In the genomic region with DNA sequence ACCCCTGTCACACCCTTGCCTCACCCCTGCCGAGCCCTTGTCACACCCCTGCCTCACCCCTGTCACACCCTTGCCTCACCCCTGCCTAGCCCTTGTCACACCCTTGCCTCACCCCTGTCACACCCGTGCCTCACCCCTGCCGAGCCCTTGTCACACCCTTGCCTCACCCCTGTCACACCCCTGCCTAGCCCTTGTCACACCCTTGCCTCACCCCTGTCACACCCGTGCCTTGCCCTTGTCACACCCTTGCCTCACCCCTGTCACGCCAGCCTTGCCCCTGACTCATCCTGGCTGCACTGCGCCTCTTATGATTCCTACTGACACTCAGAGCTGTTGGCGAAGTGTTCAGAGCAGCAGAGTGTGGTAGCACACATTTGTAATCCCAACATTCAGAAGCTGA, we compare ENCODE assay signal across 18 mouse cellular contexts. TPM values are rescaled to one million over a fixed set of nuclear protein-coding genes. Genes with fewer than 3 reads are reported as not detected.
A peak's percentile ranks its signal among the peaks of the same experiment; 100 is the strongest.
DNase-seq lines count a peak whose midpoint lies in the region; ATAC-seq and TF ChIP-seq lines count a peak whose summit lies in the region.
"Had no signal": no experiment of that assay in that cellular context is flagged by ENCODE, and none has a peak within 500 bp of the region (broad histone marks: within the 10 kb centered on the region; RNA-seq: fewer than 3 reads in every experiment).

No protein-coding gene starts in this region.

- no peaks in the 10 kb centered on the region for H3K27me3 ChIP-seq in MEL (ENCODE audit: control insufficient read depth in 1 of 2, insufficient read depth in 2 of 2, low read length in 2 of 2)
- H3K27me3 ChIP-seq in liver, postnatal 0 days (ENCODE audit: insufficient read depth, low read length) = no peaks in the 10 kb centered on the region
- H3K27me3 ChIP-seq: forebrain, embryonic 12.5 days; hindbrain, embryonic 12.5 days; kidney, embryonic 15.5 days had no signal

- 0 out of 4 replicates have a peak, but pooled peaks of 1 of the 2 experiments have one; percentile 31 for TF ChIP-seq EP300 in MEL (IDR thresholded peaks at IDR 0.05; ENCODE audit: low read depth in 1 of 2, low read length in 2 of 2)
- TF ChIP-seq EP300 in liver, postnatal 0 days (IDR thresholded peaks at IDR 0.05; ENCODE audit: low read depth) = no peak

- 90% methylated on average over 7 of the region's 7 CpGs for WGBS in liver, postnatal 0 days (ENCODE audit: insufficient replicate concordance)

- TF ChIP-seq POLR2A in MEL (IDR thresholded peaks at IDR 0.05; ENCODE audit: control insufficient read depth in 1 of 2, insufficient read depth in 1 of 2, low read depth in 1 of 2, low read length in 2 of 2, poor library complexity in 1 of 2) = no peak

- H3K27ac ChIP-seq in MEL (ENCODE audit: control insufficient read depth, low read depth, low read length) = peak overlapping the region; percentile 17
- H3K27ac ChIP-seq in liver, postnatal 0 days (ENCODE audit: low read depth) = peak overlapping the region; percentile 34; the same call in 1 of the 2 replicates
- no peak overlapping the region for H3K27ac ChIP-seq in layer of hippocampus, adult 2 months
- H3K27ac ChIP-seq: forebrain, embryonic 12.5 days; hindbrain, embryonic 12.5 days; kidney, embryonic 15.5 days; macrophage had no signal

- no peaks in the 10 kb centered on the region for H3K79me2 ChIP-seq in MEL (ENCODE audit: control insufficient read depth, insufficient read depth, low read length, poor library complexity)

- H3K4me1 ChIP-seq in MEL (ENCODE audit: control insufficient read depth in 1 of 2, insufficient read depth in 2 of 2, low read length in 2 of 2) = peaks cover 7 to 11% of the 10 kb centered on the region in 2 experiments; a peak in 3 of 4 replicates
- no peaks in the 10 kb centered on the region; the same call in 1 of the 2 replicates for H3K4me1 ChIP-seq in liver, postnatal 0 days (ENCODE audit: insufficient read depth)
- H3K4me1 ChIP-seq: forebrain, embryonic 12.5 days; hindbrain, embryonic 12.5 days had no signal

- no peak for TF ChIP-seq RAD21 in MEL (IDR thresholded peaks at IDR 0.05; ENCODE audit: low read depth, low read length)

- intact Hi-C loops in gastrocnemius, postnatal 36 days (cut with DNase I) = no loop called here

- DNase-seq in MEL (ENCODE audit: low read depth, low spot score) = peak; percentile 30
- DNase-seq in liver = peak; percentile 11
- DNase-seq in liver, postnatal 0 days = no peak
- no peak for DNase-seq in testis, postnatal 14 days (ENCODE audit: low spot score)
- no peak for DNase-seq in gastrocnemius, postnatal 36 days
- no peak for DNase-seq in layer of hippocampus, adult 2 months (ENCODE audit: low spot score in 2 of 2)
- no peak for DNase-seq in left cerebral cortex, adult 8-10 months (ENCODE audit: low spot score in 2 of 2)
- DNase-seq: adrenal gland, postnatal 36 days; cerebellum, adult 11-12 months; cerebellum, postnatal 14 days; gastrocnemius, postnatal 25 days; midbrain, embryonic 14.5 days; thymus, adult 18-20 months had no signal

- H3K4me3 ChIP-seq in MEL (ENCODE audit: control insufficient read depth in 1 of 2, insufficient read depth in 1 of 2, low read depth in 2 of 2, low read length in 2 of 2) = no peak overlapping the region
- H3K4me3 ChIP-seq in liver, postnatal 0 days (ENCODE audit: low read depth, low read length) = no peak overlapping the region
- H3K4me3 ChIP-seq in layer of hippocampus, adult 2 months = no peak overlapping the region
- H3K4me3 ChIP-seq: forebrain, embryonic 12.5 days; hindbrain, embryonic 12.5 days; kidney, embryonic 15.5 days; myocyte had no signal

- no peak for TF ChIP-seq CTCF in MEL (IDR thresholded peaks at IDR 0.05 in 2 of 3, conservative IDR thresholded peaks at IDR 0.05 in 1 of 3; ENCODE audit: control insufficient read depth in 1 of 3, insufficient read depth in 1 of 3, low read depth in 2 of 3, low read length in 3 of 3, poor library complexity in 1 of 3, severe bottlenecking in 1 of 3)
- TF ChIP-seq CTCF in liver, postnatal 0 days (IDR thresholded peaks at IDR 0.05; ENCODE audit: low read depth) = no peak
- TF ChIP-seq CTCF in layer of hippocampus, adult 2 months (conservative IDR thresholded peaks at IDR 0.05) = no peak

- H3K4me2 ChIP-seq in liver, postnatal 0 days (ENCODE audit: low read depth, low read length) = no peak overlapping the region
- H3K4me2 ChIP-seq: forebrain, embryonic 12.5 days; hindbrain, embryonic 12.5 days; kidney, embryonic 15.5 days had no signal

- H3K9me3 ChIP-seq in MEL (replicated peaks; ENCODE audit: insufficient read depth, low read length) = no peaks in the 10 kb centered on the region
- no peaks in the 10 kb centered on the region for H3K9me3 ChIP-seq in liver, postnatal 0 days (ENCODE audit: low read length)
- H3K9me3 ChIP-seq: forebrain, embryonic 12.5 days; hindbrain, embryonic 12.5 days; kidney, embryonic 15.5 days had no signal

- ATAC-seq in liver, postnatal 0 days = peak; percentile 31

- no peak overlapping the region for H3K9ac ChIP-seq in MEL (ENCODE audit: control insufficient read depth, low read depth, low read length, poor library complexity, severe bottlenecking)
- H3K9ac ChIP-seq in liver, postnatal 0 days (replicated peaks) = no peak overlapping the region
- H3K9ac ChIP-seq: forebrain, embryonic 12.5 days; hindbrain, embryonic 12.5 days; kidney, embryonic 15.5 days had no signal

- peaks cover 15% of the 10 kb centered on the region in 2 experiments for H3K36me3 ChIP-seq in MEL (ENCODE audit: control insufficient read depth in 1 of 2, insufficient read depth in 2 of 2, low read length in 2 of 2)
- peaks cover 37% of the 10 kb centered on the region for H3K36me3 ChIP-seq in liver, postnatal 0 days (replicated peaks; ENCODE audit: insufficient read depth, low read length)

TF ChIP-seq in MEL, 35 proteins besides CTCF, POLR2A, EP300 and RAD21:
- no peak for TF ChIP-seq CHD2 (IDR thresholded peaks at IDR 0.05; ENCODE audit: low read length)
- no peak for TF ChIP-seq MAZ (IDR thresholded peaks at IDR 0.05; ENCODE audit: low read depth, low read length)
- TF ChIP-seq SIN3A (IDR thresholded peaks at IDR 0.05; ENCODE audit: low read length) = no peak
- TF ChIP-seq POLR2AphosphoS2 (IDR thresholded peaks at IDR 0.05; ENCODE audit: low read length) = no peak
- TF ChIP-seq MAX (IDR thresholded peaks at IDR 0.05; ENCODE audit: low read length) = no peak
- no peak for TF ChIP-seq UBTF (IDR thresholded peaks at IDR 0.05; ENCODE audit: borderline replicate concordance, insufficient read depth, low read depth, low read length)
- no peak for TF ChIP-seq CHD1 (IDR thresholded peaks at IDR 0.05; ENCODE audit: low read depth, low read length)
- TF ChIP-seq ZNF384 (IDR thresholded peaks at IDR 0.05; ENCODE audit: low read depth, low read length) = no peak
- TF ChIP-seq KAT2A (conservative IDR thresholded peaks at IDR 0.05; ENCODE audit: low read depth, low read length) = no peak
- no peak for TF ChIP-seq ETS1 (IDR thresholded peaks at IDR 0.05; ENCODE audit: low read depth, low read length)
- TF ChIP-seq HCFC1 (IDR thresholded peaks at IDR 0.05; ENCODE audit: low read depth, low read length) = no peak
- TF ChIP-seq MAFK (IDR thresholded peaks at IDR 0.05; ENCODE audit: borderline replicate concordance, low read depth, low read length) = no peak
- no peak for TF ChIP-seq MEF2A (IDR thresholded peaks at IDR 0.05; ENCODE audit: extremely low read depth, insufficient replicate concordance, low read depth, low read length, poor library complexity, severe bottlenecking)
- TF ChIP-seq GABPA (IDR thresholded peaks at IDR 0.05; ENCODE audit: low read depth, low read length) = no peak
- no peak for TF ChIP-seq USF2 (IDR thresholded peaks at IDR 0.05; ENCODE audit: borderline replicate concordance in 1 of 2, insufficient read depth in 1 of 2, low read depth in 1 of 2, low read length in 2 of 2)
- TF ChIP-seq TAL1 (IDR thresholded peaks at IDR 0.05; ENCODE audit: low read length) = no peak
- no peak for TF ChIP-seq USF1 (IDR thresholded peaks at IDR 0.05; ENCODE audit: low read depth, low read length)

RNA-seq across cellular contexts. Expression of a gene that starts 20.0 kb away (rescaled TPM):
- total RNA-seq in MEL (2012; rRNA removed) = 4.3 and 4.8 TPM in 2 replicates
- polyA plus RNA-seq in MEL (2012; ENCODE audit: insufficient read depth in 1 of 2, insufficient read length in 2 of 2, low read depth in 1 of 2, low replicate concordance in 2 of 2, missing spikeins in 1 of 2) = 1 to 10 TPM in 1 of 2 experiments, not detected in 1; 5.7 TPM
- polyA plus RNA-seq in liver, postnatal 0 days (2015; fragmentation: Nextera tagmentation; extraction: Ambion mirVana) = 1.9 and 2.9 TPM in 2 replicates
- 1 to 10 TPM; 5.2 to 8.1 TPM for total RNA-seq in gastrocnemius, postnatal 36 days (2021)
- total RNA-seq in layer of hippocampus, adult 2 months (2021) = 10 to 100 TPM; 11.2 to 11.8 TPM
- total RNA-seq in left cerebral cortex, adult 8-10 months (2022) = 10 to 100 TPM in 1 of 4 experiments, 1 to 10 TPM in 3; 8.2 to 10.5 (median 9.2) TPM

Comparison
In these comparisons a context has a peak if more than half of its experiments do, and no peak if none do; other contexts are left out.
1. DNase-seq: peak in MEL (single experiment) and liver (single experiment); none in liver, postnatal 0 days (single experiment), testis, postnatal 14 days (single experiment), gastrocnemius, postnatal 36 days (0 of 2), layer of hippocampus, adult 2 months (0 of 2) and left cerebral cortex, adult 8-10 months (0 of 2).